Mouse (Mus musculus) cerebellum, postnatal 14 days (tissue): ENCODE measurements at regions not wholly inside any gene's neighbourhood (a gene's known extent, or its start where the extent isn't known, plus 50 kb on each side); places are given as distances from the start of the nearest gene placed in this dataset.

Experiments used
- DNase-seq, 2 experiments: peaks; one replicate each; pipeline ENCODE4 v3.0.0; 2021; ENCODE audit warnings: mixed read lengths in 2 of 2

GRCm38 (mm10) chr1:159034952-159035351 lies 54.7 kb upstream of the Pappa2 start:
- no peak for DNase-seq

- DNase-seq = no peak
Measured at GRCm38 (mm10) chr1:159036371-159036770, 56.1 kb upstream of the Pappa2 start.

DNA sequence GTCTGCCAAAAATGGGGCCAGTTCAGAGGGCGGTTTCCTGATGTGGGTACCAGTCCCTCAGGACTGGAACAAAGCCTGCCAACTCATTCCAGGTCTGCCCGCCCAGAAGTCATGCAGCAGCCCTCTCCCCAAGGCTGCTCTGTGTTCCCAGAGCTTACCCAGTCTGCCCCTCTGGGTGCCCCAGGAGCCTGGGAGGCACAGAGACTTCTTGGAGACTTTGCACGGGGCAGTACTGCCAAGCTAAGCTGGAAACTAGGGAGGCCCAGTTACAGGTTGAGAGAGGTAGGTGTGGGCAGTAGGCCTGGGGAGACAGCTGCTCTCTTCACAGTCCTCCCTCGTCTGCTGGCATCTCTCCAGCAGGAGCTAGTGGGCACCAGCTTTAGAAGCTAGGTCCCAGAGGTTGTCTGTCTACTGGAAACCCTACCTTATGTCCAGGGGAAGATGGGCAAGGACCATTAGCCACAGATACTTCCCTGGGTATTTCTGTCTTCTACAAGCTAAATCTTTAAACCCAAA lies 65.6 kb upstream of the Pappa2 start:
- DNase-seq = peak in 1 of 2 experiments; percentile 16

DNA sequence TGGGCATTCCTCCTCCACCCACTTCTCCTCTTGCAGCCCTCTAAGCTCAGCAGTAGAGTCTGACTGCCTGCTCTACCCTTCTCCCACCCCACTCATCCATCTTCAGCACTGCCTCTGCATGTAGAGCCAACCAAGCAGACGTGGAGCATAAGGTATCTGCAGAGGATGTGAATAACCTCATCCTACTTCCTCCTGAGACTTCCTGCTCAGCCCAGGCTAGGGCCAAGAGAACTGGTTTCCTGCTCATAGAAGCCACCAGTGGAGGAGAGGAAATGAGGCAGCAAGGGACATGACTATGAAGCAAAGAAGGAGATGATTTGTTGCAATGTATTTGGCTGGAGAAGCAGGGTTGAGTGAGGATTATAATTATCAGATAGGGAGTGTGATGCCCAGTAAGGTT lies 84.7 kb upstream of the Pappa2 start:
- no peak for DNase-seq

- no peak for DNase-seq
Measured at GRCm38 (mm10) chr1:159099205-159099604, 118.9 kb upstream of the Pappa2 start.

DNA sequence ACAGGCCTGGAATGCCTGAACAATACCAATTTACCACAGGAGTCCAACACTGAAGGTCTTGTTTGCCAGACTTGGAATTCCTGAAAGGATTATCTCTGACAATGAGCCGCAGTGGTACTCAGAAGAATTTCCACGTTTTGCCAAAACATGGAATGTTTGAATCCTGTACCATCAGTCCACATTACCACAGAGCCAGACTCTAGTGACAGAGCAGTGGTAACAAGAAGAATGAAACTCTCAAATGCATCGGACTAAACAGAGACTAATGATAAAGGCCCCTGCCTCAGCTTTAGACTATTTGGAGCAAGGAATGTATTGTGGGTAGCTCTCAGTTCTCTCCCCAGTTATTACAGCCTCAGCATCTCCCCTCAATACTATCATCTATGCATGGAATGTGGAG lies 109.9 kb upstream of the Cop1 start:
- no peak for DNase-seq

DNA sequence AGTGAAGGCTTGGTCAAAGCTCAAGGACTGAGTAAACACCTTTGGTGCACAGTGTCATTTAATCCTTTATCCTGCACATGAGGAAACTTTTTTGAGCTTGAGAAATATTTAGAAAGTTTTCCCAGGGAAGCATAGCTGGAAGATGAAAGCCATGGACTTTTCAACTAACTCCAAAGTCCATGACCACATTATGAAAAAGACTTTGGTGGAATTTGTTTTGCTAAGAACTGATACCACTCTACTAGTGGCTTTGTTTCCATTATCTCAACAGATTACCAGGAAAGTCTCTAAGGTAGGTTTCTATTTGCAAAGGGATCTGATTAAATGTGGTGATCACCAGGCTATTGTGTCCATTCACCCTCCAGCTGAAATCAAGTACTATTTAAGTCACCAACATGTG lies 107.2 kb upstream of the Cop1 start:
- no peak for DNase-seq

DNA sequence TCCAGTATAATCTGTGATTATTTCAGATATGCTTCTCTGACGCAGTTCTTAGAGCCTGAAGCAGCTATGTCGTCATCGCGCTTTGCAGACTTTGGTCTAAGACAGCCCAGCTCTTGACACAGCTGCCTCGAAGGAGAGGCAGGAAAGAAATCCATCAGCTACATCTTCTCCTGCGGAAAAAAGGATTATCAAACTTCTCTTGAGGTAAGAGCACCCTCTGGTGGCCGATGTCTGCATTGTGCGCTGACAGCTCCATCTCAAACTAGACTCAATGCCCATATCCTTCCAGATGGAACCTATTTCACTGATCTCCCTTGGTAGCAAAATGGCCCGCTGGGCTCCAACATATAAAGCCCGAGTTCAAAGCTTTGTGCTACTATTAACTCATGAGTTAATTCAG lies 96.8 kb upstream of the Cop1 start:
- peak; percentile 89 to 90 for DNase-seq

- no peak for DNase-seq
Measured at GRCm38 (mm10) chr1:159147788-159148497, 84.2 kb upstream of the Cop1 start.

GRCm38 (mm10) chr1:159148498-159149187 lies 83.5 kb upstream of the Cop1 start:
- DNase-seq = no peak

GRCm38 (mm10) chr1:159149207-159149606 lies 82.9 kb upstream of the Cop1 start:
- DNase-seq = no peak

- DNase-seq = peak; percentile 59 to 74
Measured at GRCm38 (mm10) chr1:159149721-159150120, 82.4 kb upstream of the Cop1 start.

DNA sequence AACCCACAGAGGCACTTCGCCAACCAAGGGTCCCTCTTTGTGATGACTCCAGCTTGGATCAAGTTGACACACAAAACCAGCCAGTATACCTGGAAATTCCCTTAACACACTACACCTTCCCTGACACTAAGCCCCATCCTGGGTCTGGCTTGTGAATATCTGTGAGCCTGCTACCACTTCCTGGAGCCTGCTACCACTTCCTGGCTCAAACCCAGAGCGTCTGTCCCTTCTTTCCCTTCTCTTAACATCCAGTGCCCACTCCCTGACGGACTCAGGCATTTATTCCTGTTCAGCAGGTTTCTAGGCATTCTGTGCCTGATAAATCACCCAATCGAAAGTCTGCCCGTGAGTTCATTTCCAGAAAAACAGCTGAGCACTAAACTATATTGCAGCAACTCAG lies 81.8 kb upstream of the Cop1 start:
- peak; percentile 39 to 53 for DNase-seq

DNA sequence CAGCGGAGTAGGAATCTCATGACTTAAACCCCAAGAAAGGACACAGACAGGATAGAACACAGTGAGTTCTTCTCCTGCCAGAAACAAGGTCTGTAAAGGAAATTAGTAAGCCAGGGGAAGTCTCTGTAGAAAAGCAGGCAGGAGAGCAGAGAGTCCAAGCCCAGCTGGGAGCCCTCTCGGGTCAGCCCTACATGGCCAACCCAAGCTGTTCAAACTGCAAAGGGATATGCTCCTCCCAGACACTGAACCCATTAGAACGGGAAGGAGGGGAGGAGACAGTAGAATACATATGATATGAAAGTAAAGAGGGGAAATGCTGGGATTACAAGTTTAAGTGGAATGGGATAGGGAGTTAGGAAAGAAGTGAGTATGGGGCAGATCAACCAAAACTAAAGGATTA lies 75.7 kb upstream of the Cop1 start:
- DNase-seq = no peak

GRCm38 (mm10) chr1:159160035-159160960 lies 71.8 kb upstream of the Cop1 start:
- no peak for DNase-seq

DNA sequence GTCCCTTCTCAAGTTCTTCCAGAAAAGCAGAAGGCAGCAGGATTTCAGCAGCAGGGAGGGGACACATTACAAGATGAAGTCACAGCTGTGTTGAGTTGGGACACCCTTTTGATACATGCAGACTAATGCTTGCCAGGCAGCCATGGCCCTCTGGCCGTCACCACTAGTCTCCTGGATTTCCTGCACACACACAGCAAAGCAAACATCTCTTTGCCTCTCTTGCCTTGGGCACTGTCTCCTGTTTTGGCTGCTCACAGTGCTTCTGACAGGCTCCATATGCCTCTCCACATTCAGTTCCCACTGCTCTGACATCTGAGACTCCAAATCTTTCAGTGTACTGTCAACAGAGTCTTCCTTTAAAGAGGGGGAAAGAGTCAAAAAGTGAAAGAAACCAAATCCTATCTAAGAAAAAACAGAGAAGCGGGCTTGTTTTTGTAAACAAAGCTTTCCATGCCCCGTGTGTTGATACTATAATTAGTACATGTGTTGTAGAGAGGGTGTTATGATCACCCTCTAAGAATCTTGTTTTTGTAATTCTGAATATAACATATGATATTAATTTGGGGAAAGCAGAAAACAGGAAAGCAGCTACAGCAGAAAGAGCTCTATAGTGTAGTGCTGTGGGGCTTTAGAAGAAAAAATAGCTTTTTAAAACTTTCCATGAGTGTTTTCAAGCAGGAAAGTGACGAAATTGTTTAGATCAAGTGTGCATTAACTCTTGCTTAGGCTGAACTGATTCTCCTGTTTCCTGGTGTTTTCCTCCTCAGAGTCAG lies 68.8 kb upstream of the Cop1 start:
- DNase-seq = peak; percentile 13 to 42

- DNase-seq = no peak
Measured at GRCm38 (mm10) chr1:159182031-159182430, 50.1 kb upstream of the Cop1 start.
